Mouse (Mus musculus) megakaryocyte, embryonic 14.5 days (primary cell): ENCODE measurements around the gene Tnnt2. TPM values are rescaled to one million over a fixed set of nuclear protein-coding genes. Genes with fewer than 3 reads are reported as not detected.

Experiments used
- H3K27me3 ChIP-seq: replicated peaks from 2 replicates; pipeline ENCODE3; 2012; ENCODE audit warnings: inconsistent platforms
- H3K36me3 ChIP-seq: replicated peaks from 2 replicates; pipeline ENCODE3; 2012; ENCODE audit warnings: low read length, inconsistent platforms, mixed read lengths
- H3K4me1 ChIP-seq: 2 replicates; pipeline ENCODE4 v1.6.1; 2012; ENCODE audit warnings: inconsistent platforms
- H3K4me3 ChIP-seq: replicated peaks from 2 replicates; pipeline ENCODE3; 2012; ENCODE audit warnings: moderate library complexity, mild to moderate bottlenecking, inconsistent platforms
- H3K9me3 ChIP-seq: 2 replicates; pipeline ENCODE4 v1.6.1; 2012; ENCODE audit warnings: inconsistent platforms
- FLI1 ChIP-seq: IDR thresholded peaks from 2 replicates; pipeline ENCODE4 v1.6.1; 2012; ENCODE audit warnings: low read length, inconsistent platforms, mixed read lengths
- GATA1 ChIP-seq: IDR thresholded peaks from 3 replicates; pipeline ENCODE4 v1.6.1; 2012; ENCODE audit warnings: mixed read lengths, low read length, inconsistent platforms, borderline replicate concordance
- polyA plus RNA-seq: library from polyadenylated mRNA; stranded (reverse); fragments of >175 nt; gene quantifications from 2 replicates; pipeline ENCODE4 v1.2.3, GENCODE M21; 2012; ENCODE audit warnings: low replicate concordance; ENCODE audit not compliant: insufficient read depth

Gene Tnnt2
- polyA plus RNA-seq, 1 experiment: 0.59 TPM

GRCm38 (mm10) chr1:135818481-135819086, 17.6 kb upstream of the Tnnt2 start, which contains the start of gene Lad1:
TSS of gene Lad1 (plus strand) at chr1:135818598.
- Histone ChIP-seq H3K36me3 (no peaks in the 10 kb centered on the region), H3K4me1 (peaks cover 16% of the 10 kb centered on the region), H3K4me3 (peak within 1 kb of the TSS; percentile 74), H3K27me3 (peaks cover 98% of the 10 kb centered on the region), H3K9me3 (no peaks in the 10 kb centered on the region)
- TF ChIP-seq GATA1: no peak
- TF ChIP-seq FLI1: no peak

- TF ChIP-seq GATA1 (no peak), FLI1 (no peak)
- Histone ChIP-seq H3K4me1 (peaks cover 13% of the 10 kb centered on the region), H3K27me3 (peaks cover 95% of the 10 kb centered on the region)
Observed at GRCm38 (mm10) chr1:135820071-135820470, 16.1 kb upstream of the Tnnt2 start.

GRCm38 (mm10) chr1:135820736-135821364, 15.3 kb upstream of the Tnnt2 start:
- peaks cover 94% of the 10 kb centered on the region for H3K27me3 ChIP-seq
- H3K4me3 ChIP-seq: peak overlapping the region; percentile 28
- 0 out of 2 replicates have a peak, but pooled peaks cover 4% of the 10 kb centered on the region for H3K9me3 ChIP-seq
- peaks cover 13% of the 10 kb centered on the region for H3K4me1 ChIP-seq
- TF ChIP-seq FLI1 (no peak), GATA1 (no peak)
- no peaks in the 10 kb centered on the region for H3K36me3 ChIP-seq

More at GRCm38 (mm10) chr1:135820071-135820470, 16.1 kb upstream of the Tnnt2 start:
- Histone ChIP-seq H3K9me3 (no peaks in the 10 kb centered on the region), H3K4me3 (no peak overlapping the region), H3K36me3 (no peaks in the 10 kb centered on the region)

GRCm38 (mm10) chr1:135821780-135822179, 14.4 kb upstream of the Tnnt2 start:
- Histone ChIP-seq H3K9me3 (0 out of 2 replicates have a peak, but pooled peaks cover 4% of the 10 kb centered on the region), H3K27me3 (peaks cover 94% of the 10 kb centered on the region), H3K4me3 (no peak overlapping the region), H3K36me3 (no peaks in the 10 kb centered on the region), H3K4me1 (peaks cover 11% of the 10 kb centered on the region)
- TF ChIP-seq GATA1 (no peak), FLI1 (no peak)

DNA sequence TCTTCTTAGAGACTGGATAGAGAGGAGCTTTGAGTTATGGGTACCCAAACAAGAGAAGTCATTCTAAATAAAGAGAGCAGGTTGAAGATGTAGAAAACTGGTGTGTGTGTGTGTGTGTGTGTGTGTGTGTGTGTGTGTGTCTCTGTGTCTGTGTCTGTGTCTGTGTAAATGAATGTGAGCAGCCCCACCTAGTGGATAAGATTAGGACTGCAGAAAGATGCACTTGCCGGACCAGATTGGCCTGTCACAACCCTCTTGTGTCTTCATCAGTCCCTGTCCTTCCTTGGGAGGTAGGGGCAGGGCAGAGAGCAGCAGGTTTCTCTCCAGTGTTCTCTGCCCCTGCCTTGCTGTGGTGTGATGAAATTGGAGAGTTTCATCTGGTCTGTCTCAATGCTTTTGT, 7.2 kb upstream of the Tnnt2 start:
- Histone ChIP-seq H3K9me3 (0 out of 2 replicates have a peak, but pooled peaks cover 4% of the 10 kb centered on the region), H3K4me3 (no peak overlapping the region), H3K36me3 (no peaks in the 10 kb centered on the region), H3K27me3 (peaks cover 92% of the 10 kb centered on the region), H3K4me1 (no peaks in the 10 kb centered on the region)
- no peak for TF ChIP-seq FLI1
- TF ChIP-seq GATA1: no peak

- H3K4me3 ChIP-seq: no peak overlapping the region
- TF ChIP-seq FLI1 (no peak), GATA1 (no peak)
- peaks cover 92% of the 10 kb centered on the region for H3K27me3 ChIP-seq
- peaks cover 10% of the 10 kb centered on the region for H3K4me1 ChIP-seq
- H3K9me3 ChIP-seq: no peaks in the 10 kb centered on the region
- H3K36me3 ChIP-seq: no peaks in the 10 kb centered on the region
Observed at GRCm38 (mm10) chr1:135834206-135834859, 1.8 kb upstream of the Tnnt2 start.

DNA sequence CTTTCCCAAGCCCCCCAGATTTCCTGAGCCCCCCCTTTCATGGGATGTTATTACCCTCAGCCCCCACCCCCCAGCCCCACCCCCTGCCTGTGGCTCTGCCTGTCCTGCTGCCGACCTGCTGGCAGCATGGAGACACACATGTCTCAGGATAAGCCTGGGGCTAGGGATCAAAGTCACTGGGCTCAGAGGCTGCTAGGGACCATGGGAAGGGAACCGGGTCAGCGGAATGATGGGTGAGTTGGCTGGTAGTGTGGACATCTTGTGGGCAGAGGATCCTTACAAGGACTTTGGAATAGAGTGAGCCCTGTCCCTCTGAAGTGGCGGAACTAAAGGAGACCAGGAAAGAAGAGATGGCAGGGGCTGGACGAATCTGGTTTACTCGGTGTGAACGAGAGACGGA, 1.2 kb upstream of the Tnnt2 start:
- no peak overlapping the region for H3K4me3 ChIP-seq
- H3K4me1 ChIP-seq: peaks cover 10% of the 10 kb centered on the region
- peaks cover 87% of the 10 kb centered on the region for H3K27me3 ChIP-seq
- TF ChIP-seq FLI1: no peak
- TF ChIP-seq GATA1: no peak
- no peaks in the 10 kb centered on the region for H3K36me3 ChIP-seq
- H3K9me3 ChIP-seq: no peaks in the 10 kb centered on the region

DNA sequence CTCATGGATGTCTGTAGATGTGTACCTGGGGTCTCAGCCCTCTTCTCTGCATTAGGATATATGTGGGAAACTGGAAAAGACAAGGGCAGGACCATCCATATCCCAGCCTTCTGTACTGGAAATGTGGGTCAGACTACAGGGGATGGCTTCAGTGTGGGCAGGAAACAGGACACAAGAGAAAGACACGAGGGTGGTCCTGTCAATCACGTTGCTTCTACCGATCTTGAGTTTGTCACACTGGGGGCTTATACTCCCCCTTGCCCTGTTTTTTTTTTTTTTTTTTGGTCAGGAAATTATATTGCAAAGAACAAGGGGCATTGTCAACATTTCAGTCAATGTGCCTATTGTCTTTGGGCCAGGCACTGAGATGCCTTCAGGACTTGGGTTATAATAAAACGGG, 2.5 kb downstream of the Tnnt2 start:
- Histone ChIP-seq H3K36me3 (no peaks in the 10 kb centered on the region), H3K9me3 (no peaks in the 10 kb centered on the region), H3K4me1 (peaks cover 34% of the 10 kb centered on the region), H3K27me3 (peaks cover 76% of the 10 kb centered on the region), H3K4me3 (no peak overlapping the region)
- TF ChIP-seq FLI1 (no peak), GATA1 (no peak)

DNA sequence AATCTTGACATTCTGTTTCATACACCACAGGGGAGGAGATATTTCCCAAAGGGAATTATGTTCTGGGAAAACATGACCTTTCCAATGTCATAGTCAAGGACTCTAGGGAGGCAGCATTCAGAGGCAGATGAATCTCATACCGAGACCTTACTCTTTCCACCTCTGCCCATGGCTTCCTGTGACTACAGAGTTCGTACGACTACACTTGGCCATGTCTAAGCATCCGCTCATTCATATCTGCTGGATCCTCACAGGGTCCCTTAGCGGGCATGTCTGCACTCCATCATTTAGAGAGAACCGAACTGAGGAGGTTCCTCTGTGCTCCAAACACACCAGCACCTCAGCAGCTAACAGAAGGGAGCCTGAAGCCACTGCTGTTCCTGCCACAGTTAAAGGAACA, 2.9 kb downstream of the Tnnt2 start:
- Histone ChIP-seq H3K4me1 (peaks cover 38% of the 10 kb centered on the region), H3K4me3 (no peak overlapping the region), H3K27me3 (peaks cover 76% of the 10 kb centered on the region), H3K9me3 (no peaks in the 10 kb centered on the region), H3K36me3 (no peaks in the 10 kb centered on the region)
- TF ChIP-seq FLI1 (no peak), GATA1 (no peak)

- no peak overlapping the region for H3K4me3 ChIP-seq
- TF ChIP-seq FLI1: no peak
- TF ChIP-seq GATA1: no peak
- peaks cover 50% of the 10 kb centered on the region for H3K4me1 ChIP-seq
- no peaks in the 10 kb centered on the region for H3K36me3 ChIP-seq
- no peaks in the 10 kb centered on the region for H3K9me3 ChIP-seq
- peaks cover 67% of the 10 kb centered on the region for H3K27me3 ChIP-seq
Observed at GRCm38 (mm10) chr1:135840675-135841395, 4.7 kb downstream of the Tnnt2 start.
